Mouse (Mus musculus) heart, embryonic 12.5 days (tissue): ENCODE results near the gene Banf1. TPM values are rescaled to one million over a fixed set of nuclear protein-coding genes. Genes with fewer than 3 reads are reported as not detected.

Source experiments
- polyA plus RNA-seq: library from polyadenylated mRNA; unstranded; fragments of >200 nt; fragmentation: Nextera tagmentation; extraction: Ambion mirVana; gene quantifications from 2 replicates; pipeline ENCODE4 v1.2.1, GENCODE M21; 2016

Banf1 gene
- polyA plus RNA-seq, 1 experiment from 2014 or later: 410 TPM

Other genes starting within 250 kb of the Banf1 start
- 24.0 and 28.6 TPM in 2 replicates for gene Klc2, start 248.6 kb downstream of the Banf1 start, polyA plus RNA-seq
- 27.9 and 28.4 TPM in 2 replicates for gene Pacs1, start 94.0 kb downstream of the Banf1 start, polyA plus RNA-seq
- gene Sf3b2, start 71.7 kb downstream of the Banf1 start, polyA plus RNA-seq: 221 and 227 TPM in 2 replicates
- gene Gal3st3, start 68.8 kb downstream of the Banf1 start, polyA plus RNA-seq: 3.8 and 4.5 TPM in 2 replicates
- not detected in 2 replicates for gene Catsper1, start 31.4 kb downstream of the Banf1 start, polyA plus RNA-seq
- not detected in 2 replicates for gene Cst6, start 17.6 kb downstream of the Banf1 start, polyA plus RNA-seq
- gene Eif1ad, start 427 bp downstream of the Banf1 start, polyA plus RNA-seq: 42.8 and 43.0 TPM in 2 replicates
- 61.6 and 63.9 TPM in 2 replicates for gene Sart1, start 21.5 kb upstream of the Banf1 start, polyA plus RNA-seq
- gene Tsga10ip, start 35.4 kb upstream of the Banf1 start, polyA plus RNA-seq: 1.7 and 1.8 TPM in 2 replicates
- 190 and 194 TPM in 2 replicates for gene Drap1, start 57.8 kb upstream of the Banf1 start, polyA plus RNA-seq
- gene AI837181, start 58.0 kb upstream of the Banf1 start, polyA plus RNA-seq: 38.8 and 39.5 TPM in 2 replicates
- gene Fosl1, start 80.4 kb upstream of the Banf1 start, polyA plus RNA-seq: not detected in 2 replicates
- 10.5 and 13.0 TPM in 2 replicates for gene Ccdc85b, start 90.7 kb upstream of the Banf1 start, polyA plus RNA-seq
- 81.9 and 85.4 TPM in 2 replicates for gene Fibp, start 93.4 kb upstream of the Banf1 start, polyA plus RNA-seq
- 1.3 and 1.7 TPM in 2 replicates for gene Ctsw, start 101.3 kb upstream of the Banf1 start, polyA plus RNA-seq
- gene Efemp2, start 106.8 kb upstream of the Banf1 start, polyA plus RNA-seq: 70.3 and 70.6 TPM in 2 replicates
- gene Mus81, start 121.2 kb upstream of the Banf1 start, polyA plus RNA-seq: 33.2 and 37.6 TPM in 2 replicates
- gene Cfl1, start 123.3 kb upstream of the Banf1 start, polyA plus RNA-seq: 1,913 and 1,997 TPM in 2 replicates
- gene 1700020D05Rik, start 136.6 kb upstream of the Banf1 start, polyA plus RNA-seq: 0.23 and 0.24 TPM in 2 replicates
- gene Snx32, start 143.4 kb upstream of the Banf1 start, polyA plus RNA-seq: 16.3 and 16.9 TPM in 2 replicates
- not detected in 2 replicates for gene Ovol1, start 193.5 kb upstream of the Banf1 start, polyA plus RNA-seq
- 2.2 and 2.5 TPM in 2 replicates for gene Ap5b1, start 200.9 kb upstream of the Banf1 start, polyA plus RNA-seq
- 102 and 110 TPM in 2 replicates for gene Rnaseh2c, start 234.7 kb upstream of the Banf1 start, polyA plus RNA-seq
- 31.5 and 36.1 TPM in 2 replicates for gene Kat5, start 243.1 kb upstream of the Banf1 start, polyA plus RNA-seq